Mouse (Mus musculus) hindbrain, embryonic 12.5 days (tissue): ENCODE measurements around the gene Rft1. TPM values are rescaled to one million over a fixed set of nuclear protein-coding genes. Genes with fewer than 3 reads are reported as not detected.

Experiments
- ATAC-seq: fragments of 200-750 bp; cut with Nextera tagmentation; 2 replicates; pipeline ENCODE4 v1.8.0; 2017; ENCODE audit warnings: moderate TSS enrichment; ENCODE audit not compliant: low FRiP score
- H3K27ac ChIP-seq: fragments of 300-500 bp; sonication (generic); 2 replicates; pipeline ENCODE4 v1.5.1; 2016; ENCODE audit warnings: mild to moderate bottlenecking
- H3K27me3 ChIP-seq: fragments of 300-500 bp; sonication (generic); 2 replicates; pipeline ENCODE4 v1.6.1; 2016; ENCODE audit warnings: mild to moderate bottlenecking
- H3K36me3 ChIP-seq: fragments of 300-500 bp; sonication (generic); 2 replicates; pipeline ENCODE4 v1.6.1; 2016; ENCODE audit warnings: mild to moderate bottlenecking
- H3K4me1 ChIP-seq: fragments of 300-500 bp; sonication (generic); 2 replicates; pipeline ENCODE4 v1.6.1; 2016
- H3K4me2 ChIP-seq: fragments of 300-500 bp; sonication (generic); replicated peaks from 2 replicates; pipeline ENCODE4 v1.6.1; 2016; ENCODE audit warnings: mild to moderate bottlenecking
- H3K4me3 ChIP-seq: fragments of 300-500 bp; sonication (generic); 2 replicates; pipeline ENCODE4 v1.5.1; 2016; ENCODE audit warnings: mild to moderate bottlenecking
- H3K9ac ChIP-seq: fragments of 300-500 bp; sonication (generic); 2 replicates; pipeline ENCODE4 v1.6.1; 2016; ENCODE audit warnings: mild to moderate bottlenecking, moderate library complexity
- H3K9me3 ChIP-seq: fragments of 300-500 bp; sonication (generic); replicated peaks from 2 replicates; pipeline ENCODE4 v1.6.1; 2016; ENCODE audit warnings: mild to moderate bottlenecking
- WGBS: fragments of 180-500 bp; shearing (Covaris S2); methylation state at CpG from one replicate; pipeline ENCODE4 v1.1.7; 2016; 5-methylcytosine and 5-hydroxymethylcytosine counted together
- polyA plus RNA-seq: library from polyadenylated mRNA; unstranded; fragments of >200 nt; fragmentation: Nextera tagmentation; extraction: Ambion mirVana; gene quantifications from 2 replicates; pipeline ENCODE4 v1.2.1, GENCODE M21; 2016

Gene Rft1
- polyA plus RNA-seq, 1 experiment from 2014 or later: 13.1 TPM

DNA sequence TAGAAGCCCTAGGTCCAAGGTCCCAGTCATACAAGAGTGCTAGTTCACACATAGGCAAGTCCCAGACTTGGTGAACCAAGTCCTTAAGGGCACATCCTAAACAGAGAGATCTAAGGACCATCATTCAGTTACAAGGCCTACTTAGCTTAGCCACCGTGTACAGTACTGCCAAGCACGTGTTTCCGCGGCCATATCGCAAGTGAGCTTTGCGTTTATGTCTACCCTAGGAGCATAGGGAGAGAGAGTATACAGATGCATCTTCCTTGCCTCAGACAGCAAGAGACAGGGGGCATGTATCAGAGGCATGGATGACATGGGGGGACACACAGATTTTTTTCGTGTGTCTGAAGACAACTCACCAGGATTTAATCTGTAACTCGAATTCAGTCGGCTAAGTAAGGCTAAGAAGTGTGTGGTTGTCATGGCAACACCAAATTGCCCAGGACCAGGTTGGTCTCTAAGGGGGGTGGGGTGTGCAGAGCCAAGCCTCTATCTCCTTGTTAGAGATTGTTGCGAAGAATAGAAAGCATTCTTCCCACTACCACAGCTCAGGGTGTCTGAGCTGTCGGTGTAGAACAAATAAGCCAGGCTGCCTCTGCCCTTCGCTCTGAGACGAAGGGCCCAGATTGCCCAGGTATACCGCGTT, 43.4 kb downstream of the Rft1 start:
- H3K9me3 ChIP-seq: no peaks in the 10 kb centered on the region
- 79% methylated on average over 15 of the region's 15 CpGs for WGBS
- H3K4me1 ChIP-seq: peaks cover 7% of the 10 kb centered on the region; the same call in 1 of the 2 replicates
- no peak for ATAC-seq
- no peak overlapping the region for H3K4me2 ChIP-seq
- H3K36me3 ChIP-seq: no peaks in the 10 kb centered on the region
- H3K9ac ChIP-seq: no peak overlapping the region
- H3K27ac ChIP-seq: no peak overlapping the region
- H3K27me3 ChIP-seq: no peaks in the 10 kb centered on the region
- no peak overlapping the region for H3K4me3 ChIP-seq

GRCm38 (mm10) chr14:30699656-30700055, 45.5 kb downstream of the Rft1 start:
- 41% methylated on average over 8 of the region's 8 CpGs for WGBS
- no peak for ATAC-seq

DNA sequence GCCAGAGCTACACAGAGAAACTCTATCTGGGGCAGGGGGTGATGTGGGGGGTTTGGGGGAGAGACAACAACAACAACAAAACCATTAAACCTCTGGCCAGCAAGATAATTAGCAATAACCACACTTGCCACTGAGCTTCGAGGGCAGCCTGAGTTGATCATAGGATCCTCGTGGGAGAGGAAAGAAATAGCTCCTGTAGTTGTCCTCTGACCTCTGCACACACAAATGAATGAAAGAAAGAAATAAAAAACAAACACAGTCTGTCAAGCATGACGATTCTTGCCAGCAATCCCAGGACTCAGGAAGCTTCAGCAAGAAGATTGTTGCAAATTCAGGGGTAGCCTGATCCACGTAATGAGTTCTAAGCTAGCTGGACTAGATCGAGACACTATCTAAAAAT, 48.4 kb downstream of the Rft1 start:
- Histone ChIP-seq H3K4me1 (peaks cover 5% of the 10 kb centered on the region; the same call in 1 of the 2 replicates), H3K36me3 (no peaks in the 10 kb centered on the region), H3K9me3 (no peaks in the 10 kb centered on the region), H3K9ac (no peak overlapping the region), H3K27me3 (no peaks in the 10 kb centered on the region), H3K27ac (no peak overlapping the region), H3K4me2 (no peak overlapping the region), H3K4me3 (no peak overlapping the region)
- WGBS: 55% methylated on average over 5 of the region's 5 CpGs
- no peak for ATAC-seq

More at GRCm38 (mm10) chr14:30699656-30700055, 45.5 kb downstream of the Rft1 start:
- H3K4me1 ChIP-seq: peaks cover 7% of the 10 kb centered on the region; the same call in 1 of the 2 replicates
- no peak overlapping the region for H3K27ac ChIP-seq
- no peak overlapping the region for H3K9ac ChIP-seq
- H3K27me3 ChIP-seq: no peaks in the 10 kb centered on the region
- no peaks in the 10 kb centered on the region for H3K9me3 ChIP-seq
- H3K36me3 ChIP-seq: no peaks in the 10 kb centered on the region
- no peak overlapping the region for H3K4me3 ChIP-seq
- no peak overlapping the region for H3K4me2 ChIP-seq

GRCm38 (mm10) chr14:30703079-30703478, 48.9 kb downstream of the Rft1 start:
- WGBS: 83% methylated on average over 5 of the region's 5 CpGs
- H3K27ac ChIP-seq: no peak overlapping the region
- no peaks in the 10 kb centered on the region for H3K27me3 ChIP-seq
- no peak overlapping the region for H3K4me3 ChIP-seq
- H3K9me3 ChIP-seq: no peaks in the 10 kb centered on the region
- no peak overlapping the region for H3K4me2 ChIP-seq
- H3K9ac ChIP-seq: no peak overlapping the region
- no peaks in the 10 kb centered on the region for H3K36me3 ChIP-seq
- ATAC-seq: no peak
- H3K4me1 ChIP-seq: no peaks in the 10 kb centered on the region

DNA sequence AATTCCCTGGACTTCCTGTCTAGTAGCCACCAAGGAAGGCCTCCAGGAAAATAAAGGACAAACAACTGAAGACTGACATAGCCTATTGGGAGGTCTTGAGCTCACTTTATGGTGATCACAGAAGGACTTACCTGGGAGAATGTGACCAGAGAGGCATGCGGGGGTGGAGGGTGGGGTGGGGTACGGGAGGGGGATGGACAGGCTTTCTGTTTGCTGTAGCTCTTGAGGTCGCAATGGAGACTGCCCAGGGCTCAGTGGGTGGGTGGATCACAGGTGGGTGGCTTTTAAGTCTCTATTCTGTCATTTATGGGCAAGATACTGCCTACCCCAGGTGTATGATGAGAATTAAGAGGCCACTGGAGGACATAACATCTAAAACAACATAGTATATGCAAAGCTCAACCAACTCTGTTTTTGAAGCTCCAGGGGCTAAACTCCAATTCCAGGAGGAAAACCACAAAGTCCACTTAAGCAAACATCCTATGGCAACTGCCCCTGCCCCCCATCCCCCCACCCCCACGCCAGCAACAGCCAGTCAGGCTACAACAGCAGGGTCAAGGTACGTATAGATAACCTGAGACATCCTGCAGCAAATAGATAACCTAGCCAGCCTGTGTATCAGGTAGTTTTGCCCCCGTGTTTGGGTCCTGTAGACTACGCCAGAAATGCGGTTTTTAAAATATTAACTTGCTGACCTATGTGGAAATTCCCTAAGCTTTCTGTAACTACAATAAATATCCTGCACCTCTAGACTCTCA, 50.1 kb downstream of the Rft1 start:
- H3K4me3 ChIP-seq: no peak overlapping the region
- no peak overlapping the region for H3K4me2 ChIP-seq
- no peaks in the 10 kb centered on the region for H3K27me3 ChIP-seq
- no peaks in the 10 kb centered on the region for H3K9me3 ChIP-seq
- no peaks in the 10 kb centered on the region for H3K36me3 ChIP-seq
- H3K9ac ChIP-seq: no peak overlapping the region
- no peak for ATAC-seq
- WGBS: 81% methylated on average over 8 of the region's 8 CpGs
- no peaks in the 10 kb centered on the region for H3K4me1 ChIP-seq
- H3K27ac ChIP-seq: no peak overlapping the region

DNA sequence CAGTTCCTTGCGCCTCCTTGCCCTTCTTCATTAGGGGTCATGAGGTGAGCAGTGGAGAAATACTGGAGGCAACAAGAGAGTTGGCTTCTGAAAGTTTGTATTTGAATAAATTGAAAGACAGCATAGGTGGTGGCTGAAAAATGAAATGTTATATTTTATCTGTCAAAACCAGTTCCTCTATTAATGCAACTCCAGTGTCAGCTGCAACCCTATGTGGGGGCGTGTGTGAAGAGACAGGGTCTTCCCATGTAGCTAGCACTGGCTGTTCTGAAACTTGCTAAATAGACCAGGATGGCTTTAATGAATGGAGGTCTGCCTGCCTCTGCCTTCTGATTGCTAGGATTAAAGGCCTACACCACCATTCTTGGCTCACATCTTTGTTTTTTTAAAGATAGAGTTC, 57.7 kb downstream of the Rft1 start:
- 96% methylated on average over 2 of the region's 2 CpGs for WGBS
- Histone ChIP-seq H3K4me2 (no peak overlapping the region), H3K9ac (no peak overlapping the region), H3K27ac (no peak overlapping the region), H3K9me3 (no peaks in the 10 kb centered on the region), H3K4me1 (peaks cover 4% of the 10 kb centered on the region; the same call in 1 of the 2 replicates), H3K4me3 (no peak overlapping the region), H3K36me3 (no peaks in the 10 kb centered on the region), H3K27me3 (peaks cover 4% of the 10 kb centered on the region)
- no peak for ATAC-seq

DNA sequence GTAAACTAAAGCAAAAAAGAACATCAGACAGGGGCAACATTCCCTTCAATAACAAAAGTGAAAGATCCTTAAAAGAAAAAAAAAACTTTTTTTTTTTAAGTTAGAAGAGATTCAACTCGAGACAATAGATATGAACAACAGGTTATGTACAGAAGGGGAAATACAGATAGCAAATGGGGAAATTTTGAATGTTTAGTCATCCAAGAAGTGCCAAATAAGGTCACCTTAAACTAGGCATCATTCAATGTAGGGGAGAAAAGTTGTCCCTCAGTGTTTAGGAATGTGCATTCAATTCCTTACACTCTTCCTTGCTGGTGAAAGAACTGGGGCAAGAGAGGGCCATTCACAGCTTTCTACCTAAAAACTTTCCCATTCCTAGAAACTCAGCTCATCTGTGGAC, 59.6 kb downstream of the Rft1 start:
- ATAC-seq: no peak

GRCm38 (mm10) chr14:30714799-30715617, 60.8 kb downstream of the Rft1 start, which contains the start of gene Sfmbt1:
Gene Sfmbt1, plus strand, starts transcription at chr14:30714849.
- peak; percentile 78 for ATAC-seq
- H3K36me3 ChIP-seq: no peaks in the 10 kb centered on the region
- peak within 1 kb of the TSS; percentile 72 for H3K4me2 ChIP-seq
- peak within 1 kb of the TSS; percentile 88 for H3K4me3 ChIP-seq
- peaks cover 11% of the 10 kb centered on the region for H3K4me1 ChIP-seq
- 2% methylated on average over 72 of the region's 87 CpGs for WGBS
- peak within 1 kb of the TSS; percentile 85 for H3K9ac ChIP-seq
- no peaks in the 10 kb centered on the region for H3K9me3 ChIP-seq
- peaks cover 4% of the 10 kb centered on the region for H3K27me3 ChIP-seq
- peak within 1 kb of the TSS; percentile 96 for H3K27ac ChIP-seq

More for the DNA sequence above, 59.6 kb downstream of the Rft1 start:
- Histone ChIP-seq H3K4me2 (no peak overlapping the region), H3K27ac (no peak overlapping the region), H3K4me3 (no peak overlapping the region), H3K9ac (no peak overlapping the region), H3K36me3 (no peaks in the 10 kb centered on the region), H3K9me3 (no peaks in the 10 kb centered on the region), H3K4me1 (peaks cover 11% of the 10 kb centered on the region), H3K27me3 (peaks cover 4% of the 10 kb centered on the region)
- 87% methylated on average over 1 of the region's 1 CpGs for WGBS

GRCm38 (mm10) chr14:30715618-30716050, 61.5 kb downstream of the Rft1 start:
- Histone ChIP-seq H3K9ac (peak overlapping the region; percentile 85), H3K27me3 (peaks cover 4% of the 10 kb centered on the region), H3K27ac (peak overlapping the region; percentile 96), H3K9me3 (no peaks in the 10 kb centered on the region), H3K36me3 (no peaks in the 10 kb centered on the region), H3K4me3 (peak overlapping the region; percentile 88), H3K4me2 (peak overlapping the region; percentile 72), H3K4me1 (peaks cover 11% of the 10 kb centered on the region)
- WGBS: under 1% methylated on average over 54 of the region's 68 CpGs
- ATAC-seq: peak; percentile 84

DNA sequence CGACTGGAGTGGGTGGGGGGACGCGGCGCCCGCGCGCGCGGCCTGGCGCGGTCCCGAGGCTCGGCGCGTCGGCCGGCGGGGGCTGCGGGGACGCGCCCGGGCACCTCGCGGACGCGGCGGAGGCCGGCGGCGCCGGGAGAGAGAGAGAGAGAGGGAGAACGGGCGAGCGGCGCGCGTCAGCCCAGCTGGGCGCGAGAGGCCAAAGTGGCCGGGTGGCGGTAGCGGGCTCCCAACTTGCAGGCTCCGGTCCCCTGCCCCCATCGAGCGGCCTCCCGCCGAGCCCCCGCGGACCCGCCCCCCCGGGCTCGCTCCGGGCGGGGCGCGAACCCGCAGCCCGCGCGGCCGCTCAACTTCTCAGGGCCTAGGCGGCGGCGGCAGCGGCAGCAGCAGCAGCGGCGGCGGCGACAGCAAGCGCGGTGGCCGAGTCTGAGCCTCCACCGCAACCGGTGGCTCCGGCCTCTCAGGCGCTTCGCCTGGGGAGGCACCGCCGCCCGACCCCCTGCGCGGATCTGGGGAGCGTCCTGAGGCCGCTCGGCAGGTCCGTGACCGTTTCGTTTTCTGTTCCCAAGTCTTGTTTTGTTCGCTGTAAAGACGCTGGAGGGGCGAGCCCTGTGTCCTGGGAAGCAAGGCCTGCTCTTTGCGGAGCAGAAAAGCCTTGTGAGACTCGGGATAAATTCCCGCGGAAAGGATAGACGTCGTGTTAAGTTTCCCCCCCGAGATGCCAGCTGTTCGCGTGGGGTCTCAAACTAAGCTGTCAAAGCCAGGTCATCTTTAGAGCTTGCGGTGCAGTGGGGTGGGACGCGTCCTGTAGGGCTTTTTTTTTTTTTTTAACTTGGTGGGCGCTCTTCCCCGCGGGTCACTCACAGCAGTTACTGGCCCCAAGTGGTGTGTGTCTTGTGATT, 62.1 kb downstream of the Rft1 start:
- no peaks in the 10 kb centered on the region for H3K9me3 ChIP-seq
- ATAC-seq: peak; percentile 55
- H3K4me1 ChIP-seq: peaks cover 11% of the 10 kb centered on the region
- under 1% methylated on average over 52 of the region's 106 CpGs for WGBS
- H3K9ac ChIP-seq: peak overlapping the region; percentile 85
- peak overlapping the region; percentile 72 for H3K4me2 ChIP-seq
- peak overlapping the region; percentile 88 for H3K4me3 ChIP-seq
- peak overlapping the region; percentile 96 for H3K27ac ChIP-seq
- H3K36me3 ChIP-seq: no peaks in the 10 kb centered on the region
- H3K27me3 ChIP-seq: peaks cover 4% of the 10 kb centered on the region

DNA sequence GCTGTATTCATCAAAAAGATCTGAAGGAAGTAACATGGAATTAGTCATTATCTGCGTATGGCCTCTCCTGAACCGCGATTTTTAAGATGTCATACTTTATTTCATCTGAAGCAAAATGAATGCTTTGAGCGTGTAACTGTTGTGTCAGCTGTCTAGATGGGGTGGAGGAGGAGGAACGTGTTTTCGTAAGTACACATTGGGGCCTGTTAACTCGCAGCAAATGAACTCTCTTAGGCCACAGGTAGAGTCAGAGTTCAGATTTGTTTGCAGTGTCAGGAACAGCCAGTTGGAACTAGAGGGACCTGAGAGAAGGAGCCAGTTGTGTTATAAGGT, 62.8 kb downstream of the Rft1 start:
- Histone ChIP-seq H3K4me2 (peak overlapping the region; percentile 72), H3K4me3 (peak overlapping the region; percentile 88), H3K27ac (no peak overlapping the region), H3K27me3 (peaks cover 4% of the 10 kb centered on the region), H3K9me3 (no peaks in the 10 kb centered on the region), H3K4me1 (peaks cover 11% of the 10 kb centered on the region), H3K36me3 (no peaks in the 10 kb centered on the region), H3K9ac (peak overlapping the region; percentile 85)
- WGBS: 4% methylated on average over 7 of the region's 7 CpGs
- no peak for ATAC-seq
